Mouse (Mus musculus): ENCODE measurements at regions not wholly inside any gene's neighbourhood (a gene's known extent, or its start where the extent isn't known, plus 50 kb on each side); places are given as distances from the start of the nearest gene placed in this dataset.

GRCm38 (mm10) chr4:98228193-98228592 is 154.9 kb downstream of the Tm2d1 start:
- Histone ChIP-seq H3K4me3 (no peak overlapping the region), H3K9ac (ENCODE audit: low read depth, low read length) (no peak overlapping the region), H3K27ac (no peak overlapping the region), H3K79me2 (replicated peaks; ENCODE audit: control insufficient read depth, insufficient read depth, low read length) (no peaks in the 10 kb centered on the region), H3K36me3 (ENCODE audit: control insufficient read depth, insufficient read depth, low read length) (no peaks in the 10 kb centered on the region), H3K4me1 (ENCODE audit: control insufficient read depth, insufficient read depth, low read length) (no peaks in the 10 kb centered on the region), H3K27me3 (ENCODE audit: control insufficient read depth, insufficient read depth, low read length) (no peaks in the 10 kb centered on the region)
- TF ChIP-seq CTCF (IDR thresholded peaks at IDR 0.05), result no peak
- TF ChIP-seq POLR2A (IDR thresholded peaks at IDR 0.05; ENCODE audit: insufficient read depth, low read depth, low read length), result no peak
- no peak for TF ChIP-seq EP300 (IDR thresholded peaks at IDR 0.05; ENCODE audit: insufficient read depth, low read depth, low read length)
- DNase-seq, result no peak
- WGBS, result 83% methylated on average over 4 of the region's 4 CpGs
- intact Hi-C loops (cut with DNase I), result no loop called here

- H3K9ac ChIP-seq (ENCODE audit: low read depth, low read length), result no peak overlapping the region
- H3K79me2 ChIP-seq (replicated peaks; ENCODE audit: control insufficient read depth, insufficient read depth, low read length), result no peaks in the 10 kb centered on the region
- no peaks in the 10 kb centered on the region; the same call in 1 of the 2 replicates for H3K4me1 ChIP-seq (ENCODE audit: control insufficient read depth, insufficient read depth, low read length)
- no peak overlapping the region for H3K27ac ChIP-seq
- H3K36me3 ChIP-seq (ENCODE audit: control insufficient read depth, insufficient read depth, low read length), result no peaks in the 10 kb centered on the region
- no peaks in the 10 kb centered on the region for H3K27me3 ChIP-seq (ENCODE audit: control insufficient read depth, insufficient read depth, low read length)
- no peak for DNase-seq
- H3K4me3 ChIP-seq, result no peak overlapping the region
- TF ChIP-seq CTCF (IDR thresholded peaks at IDR 0.05) (no peak), EP300 (IDR thresholded peaks at IDR 0.05; ENCODE audit: insufficient read depth, low read depth, low read length) (no peak), POLR2A (IDR thresholded peaks at IDR 0.05; ENCODE audit: insufficient read depth, low read depth, low read length) (no peak)
- 89% methylated on average over 7 of the region's 7 CpGs for WGBS
- intact Hi-C loops (cut with DNase I), result no loop called here
Measured at GRCm38 (mm10) chr4:98224366-98224765, 158.7 kb downstream of the Tm2d1 start.

GRCm38 (mm10) chr4:98223429-98223828 is 159.7 kb downstream of the Tm2d1 start:
- no peaks in the 10 kb centered on the region for H3K36me3 ChIP-seq (ENCODE audit: control insufficient read depth, insufficient read depth, low read length)
- H3K27ac ChIP-seq, result no peak overlapping the region
- no peaks in the 10 kb centered on the region for H3K79me2 ChIP-seq (replicated peaks; ENCODE audit: control insufficient read depth, insufficient read depth, low read length)
- no peak overlapping the region for H3K9ac ChIP-seq (ENCODE audit: low read depth, low read length)
- DNase-seq, result no peak
- no peaks in the 10 kb centered on the region; the same call in 1 of the 2 replicates for H3K4me1 ChIP-seq (ENCODE audit: control insufficient read depth, insufficient read depth, low read length)
- TF ChIP-seq CTCF (IDR thresholded peaks at IDR 0.05), result no peak
- TF ChIP-seq EP300 (IDR thresholded peaks at IDR 0.05; ENCODE audit: insufficient read depth, low read depth, low read length), result no peak
- no peak for TF ChIP-seq POLR2A (IDR thresholded peaks at IDR 0.05; ENCODE audit: insufficient read depth, low read depth, low read length)
- no peaks in the 10 kb centered on the region for H3K27me3 ChIP-seq (ENCODE audit: control insufficient read depth, insufficient read depth, low read length)
- no peak overlapping the region for H3K4me3 ChIP-seq
- WGBS, result 92% methylated on average over 8 of the region's 8 CpGs
- intact Hi-C loops (cut with DNase I), result no loop called here

GRCm38 (mm10) chr4:98221566-98221965 is 161.5 kb downstream of the Tm2d1 start:
- Histone ChIP-seq H3K36me3 (ENCODE audit: control insufficient read depth, insufficient read depth, low read length) (no peaks in the 10 kb centered on the region), H3K4me3 (no peak overlapping the region), H3K27ac (no peak overlapping the region), H3K27me3 (ENCODE audit: control insufficient read depth, insufficient read depth, low read length) (no peaks in the 10 kb centered on the region), H3K9ac (ENCODE audit: low read depth, low read length) (no peak overlapping the region), H3K4me1 (ENCODE audit: control insufficient read depth, insufficient read depth, low read length) (no peaks in the 10 kb centered on the region; the same call in 1 of the 2 replicates), H3K79me2 (replicated peaks; ENCODE audit: control insufficient read depth, insufficient read depth, low read length) (no peaks in the 10 kb centered on the region)
- WGBS, result 40% methylated on average over 4 of the region's 4 CpGs
- intact Hi-C loops (cut with DNase I), result no loop called here
- TF ChIP-seq EP300 (IDR thresholded peaks at IDR 0.05; ENCODE audit: insufficient read depth, low read depth, low read length), result no peak
- TF ChIP-seq POLR2A (IDR thresholded peaks at IDR 0.05; ENCODE audit: insufficient read depth, low read depth, low read length), result no peak
- no peak for TF ChIP-seq CTCF (IDR thresholded peaks at IDR 0.05)
- DNase-seq, result no peak

GRCm38 (mm10) chr4:98215218-98215617 is 167.9 kb downstream of the Tm2d1 start:
- H3K4me1 ChIP-seq (ENCODE audit: control insufficient read depth, insufficient read depth, low read length), result no peaks in the 10 kb centered on the region
- TF ChIP-seq EP300 (IDR thresholded peaks at IDR 0.05; ENCODE audit: insufficient read depth, low read depth, low read length) (no peak), CTCF (IDR thresholded peaks at IDR 0.05) (no peak), POLR2A (IDR thresholded peaks at IDR 0.05; ENCODE audit: insufficient read depth, low read depth, low read length) (no peak)
- no peak overlapping the region for H3K27ac ChIP-seq
- 72% methylated on average over 5 of the region's 5 CpGs for WGBS
- no peaks in the 10 kb centered on the region for H3K79me2 ChIP-seq (replicated peaks; ENCODE audit: control insufficient read depth, insufficient read depth, low read length)
- H3K4me3 ChIP-seq, result no peak overlapping the region
- no peaks in the 10 kb centered on the region for H3K27me3 ChIP-seq (ENCODE audit: control insufficient read depth, insufficient read depth, low read length)
- DNase-seq, result no peak
- intact Hi-C loops (cut with DNase I), result no loop called here
- H3K9ac ChIP-seq (ENCODE audit: low read depth, low read length), result no peak overlapping the region
- H3K36me3 ChIP-seq (ENCODE audit: control insufficient read depth, insufficient read depth, low read length), result no peaks in the 10 kb centered on the region

- H3K4me3 ChIP-seq, result no peak overlapping the region
- 78% methylated on average over 8 of the region's 8 CpGs for WGBS
- TF ChIP-seq EP300 (IDR thresholded peaks at IDR 0.05; ENCODE audit: insufficient read depth, low read depth, low read length), result no peak
- no peak for TF ChIP-seq CTCF (IDR thresholded peaks at IDR 0.05)
- TF ChIP-seq POLR2A (IDR thresholded peaks at IDR 0.05; ENCODE audit: insufficient read depth, low read depth, low read length), result no peak
- no peaks in the 10 kb centered on the region for H3K27me3 ChIP-seq (ENCODE audit: control insufficient read depth, insufficient read depth, low read length)
- H3K79me2 ChIP-seq (replicated peaks; ENCODE audit: control insufficient read depth, insufficient read depth, low read length), result no peaks in the 10 kb centered on the region
- H3K36me3 ChIP-seq (ENCODE audit: control insufficient read depth, insufficient read depth, low read length), result no peaks in the 10 kb centered on the region
- peaks cover 3% of the 10 kb centered on the region for H3K4me1 ChIP-seq (ENCODE audit: control insufficient read depth, insufficient read depth, low read length)
- no peak overlapping the region for H3K27ac ChIP-seq
- no peak for DNase-seq
- no peak overlapping the region for H3K9ac ChIP-seq (ENCODE audit: low read depth, low read length)
- intact Hi-C loops (cut with DNase I), result no loop called here
Measured at GRCm38 (mm10) chr4:98207446-98207845, 175.7 kb downstream of the Tm2d1 start.
